Mouse (Mus musculus): ENCODE data around the gene Rsu1. TPM values are rescaled to one million over a fixed set of nuclear protein-coding genes. Genes with fewer than 3 reads are reported as not detected.
"Not testable (repeated sequence)": the region's sequence is repeated elsewhere in the genome, so short reads cannot be mapped to it uniquely, and the experiment has no call there.

Rsu1 gene
- polyA plus RNA-seq, 1 experiment from 2014 or later, result 58.7 TPM

- Histone ChIP-seq H3K4me2 (ENCODE audit: low read length) (no peak overlapping the region), H3K36me3 (ENCODE audit: control insufficient read depth, insufficient read depth, low read length) (no peaks in the 10 kb centered on the region), H3K27me3 (ENCODE audit: control insufficient read depth, insufficient read depth, low read length) (no peaks in the 10 kb centered on the region), H3K4me1 (ENCODE audit: control insufficient read depth, insufficient read depth, low read length) (0 out of 2 replicates have a peak, but pooled peaks cover 1% of the 10 kb centered on the region), H3K9ac (replicated peaks; ENCODE audit: low read length) (no peak overlapping the region), H3K27ac (replicated peaks; ENCODE audit: low read depth, low read length) (no peak overlapping the region), H3K4me3 (replicated peaks; ENCODE audit: low read depth, low read length) (no peak overlapping the region), H3K9me3 (ENCODE audit: control insufficient read depth, low read length) (no peaks in the 10 kb centered on the region)
- ATAC-seq (ENCODE audit: low FRiP score, low TSS enrichment), result no peak
- no peak for DNase-seq
- 89% methylated on average over 3 of the region's 3 CpGs for WGBS
These were observed 88.1 kb downstream of the Rsu1 start for GRCm38 (mm10) chr2:13183124-13183523.

- not testable (repeated sequence) for H3K9me3 ChIP-seq (ENCODE audit: control insufficient read depth, low read length); H3K27me3 ChIP-seq (ENCODE audit: control insufficient read depth, insufficient read depth, low read length); H3K4me2 ChIP-seq (ENCODE audit: low read length); ATAC-seq (ENCODE audit: low FRiP score, low TSS enrichment); H3K9ac ChIP-seq (replicated peaks; ENCODE audit: low read length); H3K27ac ChIP-seq (replicated peaks; ENCODE audit: low read depth, low read length); H3K4me3 ChIP-seq (replicated peaks; ENCODE audit: low read depth, low read length); DNase-seq; H3K36me3 ChIP-seq (ENCODE audit: control insufficient read depth, insufficient read depth, low read length)
- peaks cover 11% of the 10 kb centered on the region; the same call in 1 of the 2 replicates for H3K4me1 ChIP-seq (ENCODE audit: control insufficient read depth, insufficient read depth, low read length)
- WGBS, result no CpG with 5 or more reads among the region's 3 CpGs
These were observed 89.3 kb downstream of the Rsu1 start for GRCm38 (mm10) chr2:13181899-13182298.

DNA sequence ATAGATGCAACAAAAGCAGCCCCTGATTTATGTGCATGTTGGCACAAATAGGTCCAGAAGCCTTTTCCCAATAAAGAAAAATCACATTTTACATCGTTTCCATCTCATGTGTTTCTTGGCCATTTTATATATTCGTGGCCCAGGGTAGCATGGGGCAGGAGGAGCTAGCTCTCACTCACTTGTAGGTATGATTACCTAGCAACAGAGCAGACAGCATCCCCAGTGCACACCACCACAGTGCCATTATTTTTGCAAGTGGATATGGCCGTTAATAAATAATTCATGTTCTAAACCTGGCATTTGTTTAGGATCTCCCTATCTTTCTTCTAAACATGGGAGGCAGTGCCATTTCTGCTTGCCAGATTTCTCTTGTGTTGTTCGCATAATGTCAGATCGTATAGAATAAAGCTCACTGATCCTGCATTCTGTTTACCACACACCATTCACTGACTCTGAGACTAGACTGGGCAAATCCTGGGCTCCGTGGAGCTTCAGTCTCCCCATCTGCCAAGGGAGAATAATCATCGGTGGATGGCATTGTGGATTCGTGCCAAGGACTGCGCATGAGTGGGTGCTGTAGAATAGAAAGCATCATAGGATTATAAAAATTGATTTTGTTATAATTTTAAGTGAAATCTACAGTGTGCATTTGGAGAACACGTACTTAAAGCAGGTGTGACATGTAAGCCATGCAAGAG lies 93.4 kb downstream of the Rsu1 start:
- no peaks in the 10 kb centered on the region for H3K9me3 ChIP-seq (ENCODE audit: control insufficient read depth, low read length)
- 69% methylated on average over 10 of the region's 10 CpGs for WGBS
- no peak overlapping the region for H3K4me2 ChIP-seq (ENCODE audit: low read length)
- H3K4me3 ChIP-seq (replicated peaks; ENCODE audit: low read depth, low read length), result no peak overlapping the region
- no peak; the same call in 1 of the 2 replicates for ATAC-seq (ENCODE audit: low FRiP score, low TSS enrichment)
- no peak overlapping the region; the same call in 1 of the 2 replicates for H3K27ac ChIP-seq (replicated peaks; ENCODE audit: low read depth, low read length)
- peak; percentile 40 for DNase-seq
- no peaks in the 10 kb centered on the region for H3K36me3 ChIP-seq (ENCODE audit: control insufficient read depth, insufficient read depth, low read length)
- no peak overlapping the region for H3K9ac ChIP-seq (replicated peaks; ENCODE audit: low read length)
- peaks cover 7% of the 10 kb centered on the region; the same call in 1 of the 2 replicates for H3K27me3 ChIP-seq (ENCODE audit: control insufficient read depth, insufficient read depth, low read length)
- H3K4me1 ChIP-seq (ENCODE audit: control insufficient read depth, insufficient read depth, low read length), result peaks cover 33% of the 10 kb centered on the region

- Histone ChIP-seq H3K36me3 (ENCODE audit: control insufficient read depth, insufficient read depth, low read length) (no peaks in the 10 kb centered on the region), H3K9ac (replicated peaks; ENCODE audit: low read length) (no peak overlapping the region), H3K27ac (replicated peaks; ENCODE audit: low read depth, low read length) (0 out of 2 replicates have a peak overlapping the region, but pooled peaks have one; percentile 14), H3K4me1 (ENCODE audit: control insufficient read depth, insufficient read depth, low read length) (peaks cover 33% of the 10 kb centered on the region), H3K27me3 (ENCODE audit: control insufficient read depth, insufficient read depth, low read length) (peaks cover 7% of the 10 kb centered on the region; the same call in 1 of the 2 replicates), H3K9me3 (ENCODE audit: control insufficient read depth, low read length) (no peaks in the 10 kb centered on the region), H3K4me3 (replicated peaks; ENCODE audit: low read depth, low read length) (no peak overlapping the region; the same call in 1 of the 2 replicates), H3K4me2 (ENCODE audit: low read length) (peak overlapping the region; percentile 58)
- no peak for DNase-seq
- ATAC-seq (ENCODE audit: low FRiP score, low TSS enrichment), result no peak
- WGBS, result 48% methylated on average over 4 of the region's 4 CpGs
These were observed 95.0 kb downstream of the Rsu1 start for GRCm38 (mm10) chr2:13176304-13176620.

DNA sequence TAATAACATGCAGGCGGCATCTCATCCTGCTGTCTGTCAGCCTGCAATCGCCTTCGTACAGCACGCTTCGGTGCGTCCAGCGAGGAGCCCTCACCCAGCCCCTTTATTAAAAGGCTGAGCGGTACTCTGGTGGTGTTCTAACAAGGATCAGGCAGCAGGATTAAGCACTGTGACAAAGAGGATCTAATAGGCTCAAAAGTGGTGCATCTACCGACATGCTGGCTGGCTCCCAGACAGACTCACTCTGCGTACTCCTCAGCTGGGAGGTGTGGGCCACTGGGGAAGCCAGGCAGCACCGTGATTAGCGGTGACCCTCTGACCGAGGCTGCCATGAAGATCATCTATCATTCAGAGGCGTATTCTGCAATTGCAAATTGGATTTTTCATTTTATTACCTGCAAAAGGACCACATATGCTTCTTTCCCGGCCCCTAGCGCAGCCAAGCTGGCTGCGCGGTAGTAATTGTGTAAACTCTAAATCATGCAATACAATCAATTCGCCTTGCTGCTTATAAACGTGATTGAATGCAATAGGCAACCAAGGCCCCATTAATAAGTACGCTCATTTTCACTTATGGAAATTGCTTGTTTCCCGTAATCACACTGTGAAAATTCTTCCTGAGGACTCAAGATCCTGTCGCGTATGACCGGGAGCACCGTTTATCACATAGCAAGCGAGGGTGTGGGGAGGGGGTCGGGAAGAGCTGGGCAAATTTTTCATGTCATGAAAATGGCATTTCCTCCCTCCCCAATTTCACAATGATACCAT lies 95.5 kb downstream of the Rsu1 start:
- H3K36me3 ChIP-seq (ENCODE audit: control insufficient read depth, insufficient read depth, low read length), result no peaks in the 10 kb centered on the region
- H3K4me2 ChIP-seq (ENCODE audit: low read length), result peak overlapping the region; percentile 58
- peaks cover 33% of the 10 kb centered on the region for H3K4me1 ChIP-seq (ENCODE audit: control insufficient read depth, insufficient read depth, low read length)
- DNase-seq, result peak; percentile 76
- WGBS, result 17% methylated on average over 28 of the region's 28 CpGs
- peak; percentile 76 for ATAC-seq (ENCODE audit: low FRiP score, low TSS enrichment)
- peaks cover 7% of the 10 kb centered on the region; the same call in 1 of the 2 replicates for H3K27me3 ChIP-seq (ENCODE audit: control insufficient read depth, insufficient read depth, low read length)
- peak overlapping the region; percentile 66 for H3K27ac ChIP-seq (replicated peaks; ENCODE audit: low read depth, low read length)
- H3K9me3 ChIP-seq (ENCODE audit: control insufficient read depth, low read length), result no peaks in the 10 kb centered on the region
- H3K9ac ChIP-seq (replicated peaks; ENCODE audit: low read length), result peak overlapping the region; percentile 36; the same call in 1 of the 2 replicates
- peak overlapping the region; percentile 24 for H3K4me3 ChIP-seq (replicated peaks; ENCODE audit: low read depth, low read length)

- Histone ChIP-seq H3K9ac (replicated peaks; ENCODE audit: low read length) (no peak overlapping the region), H3K4me1 (ENCODE audit: control insufficient read depth, insufficient read depth, low read length) (peaks cover 33% of the 10 kb centered on the region), H3K36me3 (ENCODE audit: control insufficient read depth, insufficient read depth, low read length) (no peaks in the 10 kb centered on the region), H3K9me3 (ENCODE audit: control insufficient read depth, low read length) (no peaks in the 10 kb centered on the region), H3K27ac (replicated peaks; ENCODE audit: low read depth, low read length) (peak overlapping the region; percentile 6; the same call in 1 of the 2 replicates), H3K4me3 (replicated peaks; ENCODE audit: low read depth, low read length) (no peak overlapping the region), H3K27me3 (ENCODE audit: control insufficient read depth, insufficient read depth, low read length) (peaks cover 7% of the 10 kb centered on the region; the same call in 1 of the 2 replicates), H3K4me2 (ENCODE audit: low read length) (peak overlapping the region; percentile 58)
- 19% methylated on average over 7 of the region's 7 CpGs for WGBS
- ATAC-seq (ENCODE audit: low FRiP score, low TSS enrichment) (peak; percentile 46; the same call in 1 of the 2 replicates), DNase-seq (peak; percentile 71)
These were observed 96.8 kb downstream of the Rsu1 start for GRCm38 (mm10) chr2:13174461-13174860.

DNA sequence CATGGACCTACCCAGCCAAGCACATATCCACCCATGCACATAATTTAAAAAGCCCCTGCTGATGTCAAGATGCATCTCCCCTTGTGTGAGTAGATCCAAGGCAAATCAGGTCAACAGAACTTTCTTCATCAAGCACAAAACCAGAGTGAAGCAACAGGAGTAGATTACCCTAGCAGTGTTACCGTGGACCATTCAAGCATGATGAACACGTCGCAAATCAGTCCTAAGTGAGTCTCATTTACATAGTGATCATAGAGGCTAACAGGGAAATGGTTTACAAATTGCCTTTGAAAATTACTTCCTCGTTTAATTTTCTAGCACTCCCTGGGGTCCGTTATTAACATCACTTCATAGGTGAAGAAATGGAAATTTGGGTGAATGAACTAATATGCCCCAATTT lies 100.6 kb downstream of the Rsu1 start:
- Histone ChIP-seq H3K4me2 (ENCODE audit: low read length) (no peak overlapping the region), H3K36me3 (ENCODE audit: control insufficient read depth, insufficient read depth, low read length) (no peaks in the 10 kb centered on the region), H3K9me3 (ENCODE audit: control insufficient read depth, low read length) (no peaks in the 10 kb centered on the region), H3K4me1 (ENCODE audit: control insufficient read depth, insufficient read depth, low read length) (peaks cover 14% of the 10 kb centered on the region), H3K4me3 (replicated peaks; ENCODE audit: low read depth, low read length) (no peak overlapping the region), H3K27me3 (ENCODE audit: control insufficient read depth, insufficient read depth, low read length) (peaks cover 3% of the 10 kb centered on the region; the same call in 1 of the 2 replicates), H3K9ac (replicated peaks; ENCODE audit: low read length) (no peak overlapping the region), H3K27ac (replicated peaks; ENCODE audit: low read depth, low read length) (no peak overlapping the region)
- 90% methylated on average over 5 of the region's 5 CpGs for WGBS
- ATAC-seq (ENCODE audit: low FRiP score, low TSS enrichment) (no peak), DNase-seq (no peak)

DNA sequence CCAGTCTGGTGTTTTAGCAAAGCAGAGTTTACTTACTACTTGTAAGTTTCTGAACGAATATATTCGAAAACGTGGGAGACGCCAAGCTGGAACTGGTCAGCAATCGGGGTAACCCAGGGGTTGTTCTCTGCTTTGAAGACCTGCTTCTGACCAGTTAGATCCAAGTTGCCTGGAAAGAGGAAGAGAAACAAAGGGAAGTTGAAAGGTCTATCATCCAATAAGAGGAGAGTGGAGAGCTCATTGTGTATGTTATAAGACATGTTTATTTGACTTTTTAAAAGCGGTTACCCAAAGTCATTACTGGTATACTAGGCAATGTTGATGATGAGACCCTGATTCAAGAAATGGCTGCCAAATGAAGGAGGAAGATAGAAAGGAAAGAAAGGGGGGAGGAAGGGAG lies 101.3 kb downstream of the Rsu1 start:
- Histone ChIP-seq H3K36me3 (ENCODE audit: control insufficient read depth, insufficient read depth, low read length) (no peaks in the 10 kb centered on the region), H3K4me2 (ENCODE audit: low read length) (no peak overlapping the region), H3K4me3 (replicated peaks; ENCODE audit: low read depth, low read length) (no peak overlapping the region), H3K9ac (replicated peaks; ENCODE audit: low read length) (no peak overlapping the region), H3K27ac (replicated peaks; ENCODE audit: low read depth, low read length) (no peak overlapping the region), H3K27me3 (ENCODE audit: control insufficient read depth, insufficient read depth, low read length) (peaks cover 3% of the 10 kb centered on the region; the same call in 1 of the 2 replicates), H3K9me3 (ENCODE audit: control insufficient read depth, low read length) (no peaks in the 10 kb centered on the region), H3K4me1 (ENCODE audit: control insufficient read depth, insufficient read depth, low read length) (peaks cover 7% of the 10 kb centered on the region)
- ATAC-seq (ENCODE audit: low FRiP score, low TSS enrichment), result no peak
- DNase-seq, result no peak
- WGBS, result 96% methylated on average over 6 of the region's 6 CpGs

All from midbrain, embryonic 14.5 days (tissue).